Mouse (Mus musculus) WW6 (cell line): Measurements from ENCODE around the gene Tmem108.

Experiments
- DNase-seq: peaks from one replicate; pipeline ENCODE4 v3.0.0-alpha.2; 2013; ENCODE audit warnings: low read depth, low spot score

The Tmem108 gene

GRCm38 (mm10) chr9:103761647-103762084 lies at the start of gene Tmem108:
Gene Tmem108, minus strand, starts transcription at chr9:103761837.
- peak; percentile 60 for DNase-seq

DNA sequence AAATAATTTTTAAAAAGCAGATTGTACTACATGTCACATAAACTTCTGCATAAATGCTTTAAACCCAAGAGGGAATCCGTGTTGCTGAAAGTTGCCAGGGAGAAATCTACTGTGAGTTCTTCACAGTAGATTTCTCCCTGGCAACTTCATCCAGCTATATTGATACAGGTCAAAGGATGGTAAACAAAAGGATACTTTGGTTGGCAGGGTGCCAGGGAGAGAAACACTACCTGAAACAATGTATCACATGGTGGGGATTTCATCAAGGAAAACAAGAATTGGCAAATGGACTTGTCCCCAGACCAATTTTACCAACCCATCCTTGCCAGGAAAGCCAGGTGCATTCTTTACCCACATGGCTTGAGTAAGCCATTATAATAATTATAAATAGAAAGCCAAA lies 27.4 kb upstream of the Tmem108 start:
- DNase-seq = no peak

GRCm38 (mm10) chr9:103784156-103784555 lies 22.5 kb upstream of the Tmem108 start:
- no peak for DNase-seq

DNA sequence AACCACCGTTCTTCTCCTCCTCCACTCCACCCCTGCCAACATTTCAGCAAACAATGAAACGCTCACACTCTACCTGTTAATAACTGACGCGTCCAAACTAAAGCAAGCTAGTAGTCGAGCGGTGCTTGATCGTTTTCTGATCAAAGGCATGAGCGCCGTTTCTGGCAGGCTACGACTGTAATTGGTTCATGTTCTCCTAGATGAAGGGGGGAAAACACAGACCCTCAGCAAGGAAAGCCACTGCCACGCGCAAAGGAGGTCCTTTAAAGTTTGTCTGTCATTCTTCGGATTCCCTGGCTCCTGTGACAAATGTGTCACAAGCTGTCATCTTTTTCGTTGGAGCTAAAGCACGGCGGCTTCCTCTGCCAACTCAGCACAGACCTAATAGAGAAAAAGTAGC lies 21.6 kb upstream of the Tmem108 start:
- DNase-seq = no peak

- no peak for DNase-seq
These were observed 20.7 kb upstream of the Tmem108 start for GRCm38 (mm10) chr9:103782306-103782705.

- DNase-seq = no peak
These were observed 19.8 kb upstream of the Tmem108 start for GRCm38 (mm10) chr9:103781407-103781806.

DNA sequence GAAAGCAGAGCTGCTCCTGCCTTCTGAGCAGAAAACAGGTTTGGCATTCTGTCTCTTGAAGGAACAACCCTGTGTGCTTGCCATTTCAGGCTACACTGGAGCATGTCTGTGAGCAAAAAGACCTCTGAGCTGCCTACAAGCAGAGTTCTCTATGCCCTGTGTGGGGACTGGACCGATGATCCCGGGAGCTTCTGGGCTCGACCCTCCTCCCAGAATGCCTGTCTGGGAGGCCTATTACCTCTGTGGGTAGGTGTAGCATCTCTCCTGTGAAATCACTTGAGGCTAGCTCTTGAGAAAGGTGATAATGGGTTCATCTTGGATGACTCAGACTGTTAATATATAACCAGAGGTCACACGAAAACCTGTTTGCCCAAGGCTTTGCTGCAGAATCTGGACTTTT lies 19.0 kb upstream of the Tmem108 start:
- no peak for DNase-seq

DNA sequence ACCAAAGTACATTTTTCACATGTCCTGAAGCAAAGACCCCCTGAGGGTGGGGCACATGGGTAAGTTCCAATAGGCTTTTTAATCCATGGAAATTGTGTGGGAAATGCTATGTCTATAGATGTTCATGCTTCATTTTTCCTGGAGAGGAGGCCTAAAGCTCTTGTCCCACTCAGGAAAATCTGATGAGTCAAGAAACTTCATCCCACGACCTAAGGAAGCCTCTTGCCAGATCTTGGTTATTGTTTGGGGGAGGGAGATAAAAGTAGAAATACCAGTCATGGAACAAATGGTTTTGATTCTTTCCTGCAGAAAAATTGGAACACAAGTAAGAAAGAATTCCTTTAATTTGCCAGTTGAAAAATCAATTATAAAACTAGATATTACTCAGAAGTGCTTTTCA lies 16.5 kb upstream of the Tmem108 start:
- DNase-seq = no peak

DNA sequence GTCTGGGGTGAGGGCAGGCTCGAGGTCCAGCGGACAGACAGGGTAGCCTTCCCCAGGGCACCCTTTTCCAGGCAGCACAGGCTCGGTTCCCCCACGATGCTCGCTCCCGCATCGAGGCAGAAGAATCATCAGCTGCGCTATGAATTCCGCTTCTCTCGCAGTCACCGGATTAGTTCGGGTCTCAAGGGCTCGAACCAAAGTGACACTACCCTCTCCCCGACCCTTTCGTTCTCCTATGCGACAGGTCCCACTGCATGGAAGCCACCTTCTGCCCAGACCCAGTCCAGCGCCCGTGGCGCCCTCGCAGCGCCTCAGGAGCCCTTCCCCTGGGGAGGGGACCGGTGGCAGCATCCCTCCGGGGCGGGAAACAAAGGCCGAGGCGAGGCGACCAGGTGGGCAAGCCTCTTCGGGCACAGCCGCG lies 476 bp downstream of the Tmem108 start:
- DNase-seq = no peak

- no peak for DNase-seq
These were observed 1.3 kb downstream of the Tmem108 start for GRCm38 (mm10) chr9:103760356-103760755.

DNA sequence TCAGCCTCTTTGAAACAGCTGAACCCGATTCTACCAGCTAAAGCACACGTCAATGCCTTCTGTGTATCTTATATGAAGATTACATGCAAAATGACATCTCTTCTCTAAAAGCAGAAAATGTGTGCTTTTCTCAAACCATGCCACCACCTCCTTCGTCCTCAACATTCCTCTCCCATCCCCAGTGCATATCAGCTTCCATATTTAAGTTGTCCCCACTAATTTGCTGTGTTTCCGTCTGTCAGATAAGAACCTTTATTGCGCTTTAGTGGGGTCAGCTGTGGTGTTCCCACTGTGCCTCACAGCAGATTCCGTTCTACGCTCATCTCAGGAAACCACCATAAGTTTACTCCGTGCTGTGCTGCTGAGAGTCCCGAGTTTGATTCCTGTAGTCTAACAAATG lies 1.8 kb downstream of the Tmem108 start:
- no peak for DNase-seq

GRCm38 (mm10) chr9:103758930-103759695 lies 2.5 kb downstream of the Tmem108 start:
- peak; percentile 57 for DNase-seq

DNA sequence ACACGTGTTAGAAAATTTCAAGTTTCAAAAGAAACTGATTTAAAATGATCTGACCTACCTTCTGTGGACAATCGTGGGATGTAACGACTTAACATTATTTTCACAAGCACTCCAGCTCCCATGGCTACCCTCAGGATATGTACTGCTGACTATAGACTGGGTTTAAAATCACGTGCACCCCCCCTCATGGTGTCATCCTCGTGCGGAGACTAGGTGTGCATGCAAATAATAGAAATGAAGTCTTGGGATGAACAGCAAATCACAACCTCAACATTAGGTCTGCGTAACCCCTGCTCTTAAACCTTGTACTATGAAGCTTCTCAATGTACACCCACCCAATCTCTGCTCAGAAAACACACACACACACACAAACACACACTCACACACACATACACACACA lies 3.4 kb downstream of the Tmem108 start:
- no peak for DNase-seq

DNA sequence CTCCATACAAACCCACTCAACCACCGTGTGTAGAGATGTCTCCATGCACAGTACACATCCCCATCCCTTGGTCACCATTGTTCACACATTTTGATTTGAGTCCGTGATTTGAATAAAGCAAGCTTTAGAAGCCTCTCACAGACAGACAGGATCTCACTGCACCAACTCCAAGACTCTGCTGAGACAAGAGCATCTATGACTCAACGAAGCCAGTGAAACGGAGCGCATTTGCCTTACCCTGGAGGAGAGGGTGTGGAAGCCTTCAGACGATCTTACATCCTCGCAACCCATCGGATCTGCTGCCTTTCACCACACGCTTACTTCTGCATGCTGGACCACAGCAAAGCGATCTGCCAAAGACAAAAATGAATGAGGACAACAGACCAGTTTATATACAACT lies 9.0 kb downstream of the Tmem108 start:
- DNase-seq = no peak

DNA sequence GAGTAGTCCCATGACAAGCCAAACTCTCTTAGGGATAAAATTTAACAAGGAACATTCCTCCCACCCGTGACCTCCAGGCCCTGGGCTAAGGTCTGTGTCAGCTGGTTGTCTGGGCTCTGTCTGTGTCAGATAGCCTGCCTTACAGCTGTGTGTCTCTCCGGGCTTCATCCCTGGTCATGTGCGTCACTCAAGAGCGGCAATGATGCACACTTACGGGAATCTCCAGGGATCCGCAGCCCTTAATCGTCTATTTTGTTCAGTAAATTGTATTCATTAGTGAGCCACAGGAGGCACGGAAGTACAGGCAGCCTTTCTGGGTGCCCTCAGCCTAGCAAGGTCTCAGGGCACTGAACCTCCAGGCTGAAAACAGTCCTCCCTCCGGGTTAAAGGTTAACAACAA lies 10.1 kb downstream of the Tmem108 start:
- no peak for DNase-seq

GRCm38 (mm10) chr9:103750491-103750890 lies 11.1 kb downstream of the Tmem108 start:
- no peak for DNase-seq

DNA sequence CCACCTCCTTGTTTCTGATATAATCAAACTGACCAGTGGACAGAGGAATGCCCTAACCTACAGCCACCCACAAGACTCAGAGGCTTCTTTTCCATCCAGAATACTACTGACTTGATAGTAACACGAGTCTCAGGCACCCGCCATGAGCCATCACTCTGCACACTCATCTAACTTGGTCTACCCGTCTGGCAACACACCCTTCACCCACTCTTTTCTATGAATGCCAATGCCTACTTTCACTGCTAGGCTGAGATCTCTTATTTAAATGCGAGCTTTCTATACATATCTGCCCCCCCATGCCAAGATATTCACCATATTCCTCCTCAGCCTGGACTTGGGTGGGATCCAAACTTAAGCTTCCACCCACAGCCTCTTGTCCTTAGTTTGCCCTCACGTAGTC lies 15.0 kb downstream of the Tmem108 start:
- DNase-seq = no peak

- DNase-seq = no peak
These were observed 21.5 kb downstream of the Tmem108 start for GRCm38 (mm10) chr9:103740145-103740544.

GRCm38 (mm10) chr9:103739062-103739461 lies 22.6 kb downstream of the Tmem108 start:
- DNase-seq = no peak

- DNase-seq = no peak
These were observed 31.9 kb downstream of the Tmem108 start for GRCm38 (mm10) chr9:103729716-103730115.

- no peak for DNase-seq
These were observed 34.7 kb downstream of the Tmem108 start for GRCm38 (mm10) chr9:103726751-103727462.

GRCm38 (mm10) chr9:103725497-103725896 lies 36.1 kb downstream of the Tmem108 start:
- DNase-seq = no peak

GRCm38 (mm10) chr9:103721486-103721885 lies 40.2 kb downstream of the Tmem108 start:
- DNase-seq = no peak
